Mouse (Mus musculus) ES-CJ7 (cell line): ENCODE results near the gene Pik3c2b.
A peak's percentile ranks its signal among the peaks of the same experiment; 100 is the strongest.

ENCODE experiments used
- DNase-seq: peaks from one replicate; pipeline ENCODE4 v3.0.0; 2011; ENCODE audit warnings: low read depth, low spot score

Pik3c2b gene

DNA sequence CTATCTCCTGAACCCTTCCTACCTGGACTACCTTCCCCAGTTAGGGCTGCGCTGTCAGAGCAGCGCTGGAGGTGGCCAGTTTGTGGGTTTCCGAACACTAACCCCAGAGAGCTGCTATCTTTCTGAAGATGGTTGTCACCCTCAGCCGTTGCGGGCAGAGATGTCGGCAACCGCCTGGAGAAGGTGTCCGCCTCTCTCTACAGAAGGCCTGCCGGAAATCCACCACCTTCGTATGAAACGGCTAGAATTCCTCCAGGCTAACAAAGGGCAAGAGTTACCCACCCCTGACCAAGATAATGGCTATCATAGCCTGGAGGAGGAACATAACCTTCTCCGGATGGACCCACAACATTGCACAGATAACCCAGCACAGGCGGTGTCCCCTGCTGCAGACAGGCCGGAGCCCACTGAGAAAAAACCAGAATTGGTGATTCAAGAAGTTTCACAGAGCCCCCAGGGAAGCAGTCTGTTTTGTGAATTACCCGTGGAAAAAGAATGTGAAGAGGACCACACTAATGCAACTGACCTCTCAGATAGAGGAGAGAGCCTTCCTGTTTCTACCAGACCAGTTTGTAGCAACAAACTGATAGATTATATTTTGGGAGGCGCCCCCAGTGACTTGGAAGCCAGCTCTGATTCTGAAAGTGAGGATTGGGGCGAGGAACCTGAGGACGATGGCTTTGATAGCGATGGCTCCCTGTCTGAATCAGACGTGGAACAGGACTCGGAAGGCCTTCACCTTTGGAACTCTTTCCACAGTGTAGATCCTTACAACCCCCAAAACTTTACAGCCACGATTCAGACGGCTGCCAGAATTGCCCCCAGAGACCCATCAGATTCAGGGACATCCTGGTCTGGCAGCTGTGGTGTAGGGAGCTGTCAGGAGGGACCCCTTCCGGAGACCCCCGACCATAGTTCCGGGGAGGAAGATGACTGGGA lies 87.2 kb downstream of the Pik3c2b start:
- no peak for DNase-seq

DNA sequence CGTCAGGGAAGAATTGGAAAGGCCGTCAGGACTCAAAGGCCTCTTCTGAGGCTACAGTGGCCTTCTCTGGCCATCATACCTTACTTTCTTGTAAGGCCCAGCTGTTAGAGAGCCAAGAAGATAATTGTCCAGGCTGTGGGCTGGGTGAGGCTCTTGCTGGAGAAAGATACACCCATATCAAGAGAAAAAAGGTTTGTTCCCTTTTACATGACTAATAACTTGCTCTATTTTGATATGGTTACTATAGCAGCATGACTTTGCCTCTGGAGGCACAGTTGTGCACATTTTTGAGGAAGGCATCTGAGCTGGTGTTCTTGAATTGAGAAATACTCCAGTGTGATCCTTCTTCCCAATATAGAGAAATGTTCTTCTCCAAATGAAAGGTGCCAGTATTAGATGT lies 88.0 kb downstream of the Pik3c2b start:
- DNase-seq = no peak

DNA sequence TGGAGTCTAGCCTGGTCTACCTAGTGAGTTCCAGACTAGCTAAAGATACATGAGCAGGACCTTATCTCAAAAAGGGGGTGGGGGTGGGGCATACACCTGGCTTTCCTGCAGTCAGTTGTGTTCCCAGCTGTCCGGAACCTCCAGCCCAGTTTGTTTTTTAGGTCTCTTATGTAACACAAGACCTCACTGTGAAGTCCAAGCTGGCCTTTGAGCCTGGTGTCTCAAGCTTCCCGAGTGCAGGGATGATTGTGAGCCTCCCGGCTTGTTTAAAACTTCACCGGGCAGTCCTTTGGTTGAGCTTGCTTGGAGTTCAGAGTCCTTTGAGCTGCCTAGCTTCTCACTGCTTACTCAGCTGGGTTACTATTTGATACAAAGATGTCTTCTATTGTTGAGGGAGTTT lies 88.6 kb downstream of the Pik3c2b start:
- DNase-seq = no peak

DNA sequence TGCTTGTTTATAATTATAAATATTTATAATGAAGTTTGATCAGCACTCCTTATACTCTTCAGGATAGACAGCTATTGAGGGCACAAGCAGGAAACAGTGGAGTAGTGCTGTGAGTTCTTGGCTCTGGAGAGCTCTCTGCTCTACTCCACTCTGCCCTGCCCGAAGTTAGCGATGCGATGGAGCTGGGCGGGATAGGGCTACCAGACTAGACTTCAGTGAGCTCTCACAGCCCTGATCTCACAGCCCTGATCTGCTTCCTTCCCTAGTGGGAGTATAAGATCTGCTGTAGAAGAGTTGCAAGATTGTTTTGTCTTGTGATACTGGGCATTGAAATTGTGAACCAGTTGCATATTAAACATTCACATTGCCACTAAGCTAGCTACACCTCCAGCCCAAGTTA lies 89.4 kb downstream of the Pik3c2b start:
- no peak for DNase-seq

DNA sequence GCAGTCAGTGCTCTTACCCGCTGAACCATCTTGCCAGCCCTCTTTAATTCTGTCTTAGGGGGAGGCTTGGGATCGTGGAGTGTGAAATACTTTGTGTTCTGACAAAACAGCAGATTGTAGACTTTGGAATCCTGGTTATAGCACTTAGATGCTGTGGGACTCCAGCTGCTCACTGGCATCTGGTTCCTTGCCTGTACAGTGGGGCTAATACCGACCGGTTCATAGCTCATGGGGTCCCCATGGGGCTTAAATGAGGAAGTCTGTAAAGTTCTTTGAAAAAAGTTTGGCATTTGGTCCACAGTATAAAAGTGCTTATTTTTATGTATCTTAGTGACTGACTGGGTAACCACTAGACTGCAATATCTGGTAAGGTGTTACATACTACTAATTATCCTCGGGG lies 90.3 kb downstream of the Pik3c2b start:
- no peak for DNase-seq

DNA sequence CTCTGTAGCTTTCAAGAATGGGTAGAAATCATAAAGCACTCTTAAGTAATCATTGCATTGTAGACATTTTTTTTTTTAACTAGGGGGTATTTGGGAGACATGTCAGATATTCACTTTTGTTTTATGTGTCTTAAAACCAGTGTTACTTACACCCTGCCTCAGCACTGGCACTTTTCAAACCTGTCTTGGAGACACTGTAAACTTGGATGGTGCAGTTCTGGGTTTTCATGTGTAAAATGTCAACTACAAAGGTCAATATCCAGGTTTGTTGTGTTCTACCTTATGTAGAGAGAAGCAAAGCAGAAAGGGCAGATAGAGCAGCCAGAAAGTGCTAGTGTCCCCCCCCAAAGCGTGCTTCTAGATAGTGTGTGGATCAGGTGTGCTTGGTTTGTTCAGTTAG lies 92.9 kb downstream of the Pik3c2b start:
- DNase-seq = no peak

DNA sequence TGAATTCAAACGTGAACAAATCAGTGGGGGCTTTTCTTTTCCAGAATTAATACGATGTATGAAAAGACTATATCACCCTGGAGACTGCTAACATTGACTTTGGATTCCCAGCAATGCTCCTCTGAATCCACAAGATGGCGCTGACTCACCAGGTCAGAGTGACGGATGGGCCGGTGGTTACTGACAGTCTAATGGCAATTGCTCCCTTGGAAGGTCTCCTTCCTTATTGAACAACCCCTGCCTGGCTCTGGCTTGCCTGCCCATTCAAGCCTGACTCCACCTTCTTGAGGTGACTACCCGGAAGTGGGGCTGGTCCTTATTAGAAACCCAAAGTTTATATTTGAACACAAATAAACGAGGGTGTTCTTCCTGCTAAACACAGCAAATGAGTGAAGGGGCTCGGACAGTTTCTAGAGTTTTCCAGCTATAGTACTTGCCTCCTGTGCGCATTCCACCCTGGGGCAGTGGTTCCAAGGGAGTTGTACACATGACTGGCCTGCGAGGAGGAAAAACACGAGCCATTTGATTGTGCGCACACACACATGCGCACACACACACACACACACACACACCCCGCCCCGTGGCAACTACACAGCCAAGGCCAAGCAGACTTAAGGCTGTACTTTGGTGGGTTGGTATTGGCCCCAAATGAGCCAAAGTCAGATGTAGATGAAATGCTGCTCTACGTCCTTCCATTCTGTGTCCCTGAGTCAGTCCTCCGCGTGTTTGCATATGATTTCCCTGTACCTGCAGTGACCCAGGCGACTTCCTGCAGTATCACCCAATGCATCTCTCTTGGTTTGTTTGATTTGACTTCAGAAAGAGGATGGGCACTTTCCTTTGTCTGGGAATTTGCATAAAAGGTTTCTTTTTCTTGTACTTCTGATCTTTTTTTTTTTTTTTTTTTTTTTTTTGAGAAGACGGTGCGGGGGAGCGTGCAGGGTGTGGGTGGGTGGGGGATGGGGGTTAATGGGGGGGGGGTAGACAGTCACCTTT lies 100.8 kb downstream of the Pik3c2b start:
- peak; percentile 90 for DNase-seq

DNA sequence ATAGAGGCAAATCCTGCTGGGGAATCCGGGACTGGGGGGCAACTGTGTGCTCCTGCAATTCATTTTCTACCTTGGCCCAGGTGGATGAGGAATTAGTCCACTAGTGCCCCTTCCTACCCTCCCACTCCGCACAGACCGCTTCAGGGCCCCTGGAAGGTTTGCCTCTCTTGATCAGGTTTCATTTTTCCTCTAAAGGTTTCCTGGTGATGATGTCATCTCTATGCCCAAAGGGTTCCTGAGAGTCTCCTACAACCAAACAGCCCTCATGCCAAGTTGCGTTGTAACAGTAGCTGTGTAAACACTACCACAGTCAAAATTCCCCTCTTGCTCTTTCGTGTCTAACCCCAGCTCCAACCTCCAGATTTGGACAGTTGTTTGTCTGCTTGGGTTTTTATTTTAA lies 101.9 kb downstream of the Pik3c2b start:
- DNase-seq = no peak

DNA sequence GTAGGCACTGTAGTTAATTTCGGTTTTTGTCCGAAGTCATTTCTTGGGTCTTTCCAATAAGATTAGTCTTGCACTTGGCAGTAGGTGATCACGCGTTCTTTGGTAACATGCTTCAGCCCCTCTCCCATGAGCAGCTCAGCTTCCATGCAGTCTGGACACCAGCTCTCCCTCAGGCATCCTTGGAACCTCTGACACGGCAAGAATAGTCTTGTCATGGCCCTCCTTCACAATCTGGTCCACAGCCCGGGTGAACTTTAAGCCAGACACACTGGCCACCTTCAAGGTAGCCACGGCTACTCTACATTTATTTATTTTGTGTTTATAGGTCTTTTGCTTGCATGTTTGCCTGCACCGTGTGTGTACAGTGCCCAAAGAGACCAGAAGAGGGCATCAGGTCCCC lies 102.7 kb downstream of the Pik3c2b start:
- DNase-seq = no peak

DNA sequence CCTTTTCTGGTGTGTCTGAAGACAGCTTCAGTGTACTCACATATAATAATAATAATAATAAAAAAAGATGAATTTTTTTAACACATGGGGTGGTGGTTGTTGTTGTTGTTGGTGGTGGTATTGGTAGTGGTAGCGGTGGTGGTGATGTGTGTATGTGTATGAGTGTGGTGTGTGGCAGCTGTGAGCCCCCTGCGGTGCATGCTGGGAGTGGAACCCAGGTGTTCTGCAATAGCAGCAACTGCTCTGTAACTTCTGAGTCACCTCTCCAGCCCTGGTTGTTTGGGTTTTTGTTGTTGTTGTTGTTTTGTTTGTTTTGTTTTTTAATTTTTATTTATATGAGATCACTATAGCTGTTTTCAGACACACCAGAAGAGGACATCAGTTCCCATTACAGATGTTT lies 105.1 kb downstream of the Pik3c2b start:
- DNase-seq = no peak

DNA sequence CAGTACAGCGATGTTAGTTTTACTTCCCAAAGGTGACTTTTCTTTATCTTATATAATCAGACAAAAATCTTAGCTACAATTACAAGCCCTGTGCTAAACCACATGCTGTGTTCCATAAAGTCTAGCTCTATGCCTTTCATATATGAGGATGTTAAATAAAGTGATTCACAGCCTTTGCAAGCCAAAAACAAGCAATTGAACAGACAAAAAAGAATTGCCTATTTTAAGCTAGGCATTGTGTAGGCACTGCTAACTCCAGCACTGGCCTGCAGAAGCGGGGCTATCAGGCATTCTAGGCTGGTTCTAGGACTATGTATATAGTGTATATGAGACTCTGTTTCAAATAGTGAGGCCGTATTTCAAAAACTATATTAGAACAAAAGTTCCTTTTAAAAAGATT lies 106.7 kb downstream of the Pik3c2b start:
- DNase-seq = no peak

DNA sequence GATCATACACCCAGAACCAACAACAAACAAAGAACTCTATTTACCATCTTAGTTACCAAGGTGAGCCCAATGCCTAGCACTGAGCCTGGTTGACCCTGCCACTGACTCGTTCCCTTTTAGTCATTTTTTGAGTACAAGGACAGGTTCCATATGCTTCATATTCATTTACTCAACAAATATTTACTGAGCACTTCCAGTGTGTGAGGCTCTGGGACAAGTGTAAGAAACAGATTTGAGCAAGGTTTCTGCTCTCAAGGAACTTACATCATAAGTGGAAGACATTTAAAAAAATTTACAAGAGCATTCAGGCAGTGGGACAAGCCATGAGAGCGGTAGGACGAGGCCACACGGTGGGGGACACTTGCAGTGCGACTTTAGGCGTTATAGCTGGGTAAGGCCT lies 109.8 kb downstream of the Pik3c2b start:
- no peak for DNase-seq
